Mouse (Mus musculus) v-Abl transformed pro-B cells (cell line): Measurements from ENCODE around the gene Ndrg3.

Experiments used
- in situ Hi-C, 2 experiments: fragments of 400-800 bp; cut with MboI; formaldehyde crosslinking; loops; one replicate each; pipeline ENCODE4 v1.15.1; 2025; ENCODE audit not compliant: unreplicated experiment in 2 of 2

Gene Ndrg3

GRCm38 (mm10) chr2:156991470-156992319 is at the start of gene Ndrg3:
Gene Ndrg3, minus strand, starts transcription at chr2:156992056.
- in situ Hi-C loops = loop anchor here in 1 of 2 experiments (10.0 kb wide), 2 partner anchors 207 to 267 kb away; no protein-coding TSS in a partner anchor

GRCm38 (mm10) chr2:157041421-157041820 is 49.6 kb upstream of the Ndrg3 start:
- in situ Hi-C loops = no loop called here

GRCm38 (mm10) chr2:157040649-157041046 is 48.8 kb upstream of the Ndrg3 start:
- in situ Hi-C loops = no loop called here

GRCm38 (mm10) chr2:157039900-157040648 is 48.2 kb upstream of the Ndrg3 start:
- in situ Hi-C loops = no loop called here

GRCm38 (mm10) chr2:157037303-157037702 is 45.4 kb upstream of the Ndrg3 start:
- in situ Hi-C loops = no loop called here

GRCm38 (mm10) chr2:157036400-157036799 is 44.5 kb upstream of the Ndrg3 start:
- in situ Hi-C loops = no loop called here

GRCm38 (mm10) chr2:157035371-157035770 is 43.5 kb upstream of the Ndrg3 start:
- in situ Hi-C loops = no loop called here

- in situ Hi-C loops = loop anchor here in 1 of 2 experiments (5.0 kb wide), 1 partner anchor 504 kb away; no protein-coding TSS in a partner anchor
Observed at GRCm38 (mm10) chr2:157030804-157031203, 38.9 kb upstream of the Ndrg3 start.

GRCm38 (mm10) chr2:157028261-157028660 is 36.4 kb upstream of the Ndrg3 start:
- in situ Hi-C loops = loop anchor here in 1 of 2 experiments (10.0 kb wide), 1 partner anchor 503 kb away; no protein-coding TSS in a partner anchor

GRCm38 (mm10) chr2:157027106-157028008 is 35.5 kb upstream of the Ndrg3 start:
- in situ Hi-C loops = loop anchor here in 1 of 2 experiments (10.0 kb wide), 1 partner anchor 503 kb away; no protein-coding TSS in a partner anchor

GRCm38 (mm10) chr2:157021156-157021555 is 29.3 kb upstream of the Ndrg3 start:
- in situ Hi-C loops = loop anchor here in 1 of 2 experiments (10.0 kb wide), 1 partner anchor 496 kb away; no protein-coding TSS in a partner anchor

GRCm38 (mm10) chr2:157019228-157019627 is 27.4 kb upstream of the Ndrg3 start:
- in situ Hi-C loops = no loop called here

- in situ Hi-C loops = no loop called here
Observed at GRCm38 (mm10) chr2:157016529-157017270, 24.8 kb upstream of the Ndrg3 start.

- in situ Hi-C loops = no loop called here
Observed at GRCm38 (mm10) chr2:157012341-157012740, 20.5 kb upstream of the Ndrg3 start.

GRCm38 (mm10) chr2:157010634-157011310 is 18.9 kb upstream of the Ndrg3 start:
- in situ Hi-C loops = no loop called here

GRCm38 (mm10) chr2:157010121-157010520 is 18.3 kb upstream of the Ndrg3 start:
- in situ Hi-C loops = no loop called here

GRCm38 (mm10) chr2:157008509-157008908 is 16.7 kb upstream of the Ndrg3 start:
- in situ Hi-C loops = no loop called here

GRCm38 (mm10) chr2:157007234-157007596 is 15.4 kb upstream of the Ndrg3 start:
- in situ Hi-C loops = no loop called here
